Mouse (Mus musculus) kidney, embryonic 16.5 days (tissue): ENCODE results near the gene Tmem230. TPM values are rescaled to one million over a fixed set of nuclear protein-coding genes. Genes with fewer than 3 reads are reported as not detected.
A peak's percentile ranks its signal among the peaks of the same experiment; 100 is the strongest.

Experiments
- ATAC-seq: fragments of 200-750 bp; cut with Nextera tagmentation; 2 replicates; pipeline ENCODE4 v1.8.0; 2017; ENCODE audit warnings: moderate TSS enrichment; ENCODE audit not compliant: low FRiP score, low TSS enrichment
- H3K27ac ChIP-seq: fragments of 300-500 bp; sonication (generic); 2 replicates; pipeline ENCODE4 v1.5.1; 2014; ENCODE audit warnings: low read length
- H3K27me3 ChIP-seq: fragments of 300-500 bp; sonication (generic); 2 replicates; pipeline ENCODE4 v1.6.1; 2014; ENCODE audit warnings: low read length, control low read depth, mixed read lengths; ENCODE audit not compliant: insufficient read depth
- H3K36me3 ChIP-seq: fragments of 300-500 bp; sonication (generic); 2 replicates; pipeline ENCODE4 v1.6.1; 2014; ENCODE audit warnings: low read length, control low read depth, mixed read lengths; ENCODE audit not compliant: insufficient read depth
- H3K4me1 ChIP-seq: fragments of 300-500 bp; sonication (generic); 2 replicates; pipeline ENCODE4 v1.6.1; 2014; ENCODE audit warnings: low read length, control low read depth, mixed read lengths; ENCODE audit not compliant: insufficient read depth
- H3K4me2 ChIP-seq: fragments of 300-500 bp; sonication (generic); replicated peaks from 2 replicates; pipeline ENCODE4 v1.6.1; 2014; ENCODE audit warnings: low read depth, low read length
- H3K4me3 ChIP-seq: fragments of 300-500 bp; sonication (generic); 2 replicates; pipeline ENCODE4 v1.5.1; 2014; ENCODE audit warnings: mild to moderate bottlenecking, low read length
- H3K9ac ChIP-seq: fragments of 300-500 bp; sonication (generic); replicated peaks from 2 replicates; pipeline ENCODE4 v1.6.1; 2014; ENCODE audit warnings: low read length
- H3K9me3 ChIP-seq: fragments of 300-500 bp; sonication (generic); 2 replicates; pipeline ENCODE4 v1.6.1; 2016; ENCODE audit warnings: low read length, control low read depth
- WGBS: fragments of 180-500 bp; shearing (Covaris S2); extraction: QIAGEN DNeasy Blood & Tissue Kit; methylation state at CpG from one replicate; pipeline ENCODE4 v1.1.7; 2014; 5-methylcytosine and 5-hydroxymethylcytosine counted together
- polyA plus RNA-seq: library from polyadenylated mRNA; unstranded; fragments of >200 nt; fragmentation: Nextera tagmentation; extraction: Ambion mirVana; gene quantifications from 2 replicates; pipeline ENCODE4 v1.2.1, GENCODE M21; 2015

Tmem230 gene
- polyA plus RNA-seq, 1 experiment from 2014 or later: 50.1 TPM

DNA sequence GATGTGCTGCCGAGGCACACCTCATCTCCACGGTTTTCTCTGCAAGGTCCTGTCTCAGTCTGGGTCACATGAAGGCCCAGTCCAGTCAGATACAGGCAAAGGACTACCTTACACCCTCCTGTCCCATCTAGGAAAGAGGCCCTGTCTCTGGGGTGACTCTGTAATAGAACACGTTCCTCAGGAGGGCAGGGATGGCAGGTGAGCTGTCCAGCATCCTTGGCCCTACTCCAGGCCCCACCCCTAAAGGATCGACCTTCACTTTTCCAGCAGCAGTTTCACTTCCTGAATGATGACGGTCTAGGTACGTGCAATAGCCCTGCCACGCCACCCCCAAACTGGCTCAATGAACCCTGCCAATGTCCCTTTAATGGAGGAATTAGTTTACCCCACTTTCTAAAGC is 11.6 kb downstream of the Tmem230 start:
- peaks cover 14% of the 10 kb centered on the region; the same call in 1 of the 2 replicates for H3K4me1 ChIP-seq
- no peak overlapping the region for H3K9ac ChIP-seq
- no peaks in the 10 kb centered on the region for H3K9me3 ChIP-seq
- no peak overlapping the region for H3K4me2 ChIP-seq
- no peak overlapping the region for H3K4me3 ChIP-seq
- H3K27me3 ChIP-seq: no peaks in the 10 kb centered on the region
- H3K27ac ChIP-seq: no peak overlapping the region
- ATAC-seq: peak; percentile 61; the same call in 1 of the 2 replicates
- WGBS: 77% methylated on average over 7 of the region's 7 CpGs
- H3K36me3 ChIP-seq: no peaks in the 10 kb centered on the region

DNA sequence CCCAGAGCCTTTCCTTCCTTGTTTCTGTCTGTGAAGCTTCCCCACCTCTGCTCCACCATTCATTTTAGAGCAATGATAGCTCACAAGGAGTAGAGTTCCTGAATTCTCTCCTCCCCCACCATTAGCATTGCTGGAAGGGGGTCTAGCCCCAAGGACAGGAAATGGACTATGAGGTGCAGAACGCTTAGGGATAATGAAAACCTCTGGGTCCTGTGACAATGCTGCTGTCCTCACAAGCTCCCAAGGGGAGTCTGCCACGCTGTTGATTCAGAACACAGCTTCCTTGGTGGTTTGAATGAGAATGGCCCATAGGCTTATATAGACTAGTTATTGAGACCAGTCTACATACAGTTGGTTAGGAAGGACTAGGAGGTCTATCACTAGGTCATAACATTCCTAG is 12.3 kb downstream of the Tmem230 start:
- no peak for ATAC-seq
- Histone ChIP-seq H3K9ac (no peak overlapping the region), H3K27ac (no peak overlapping the region), H3K36me3 (no peaks in the 10 kb centered on the region), H3K4me3 (no peak overlapping the region), H3K4me2 (no peak overlapping the region), H3K4me1 (peaks cover 14% of the 10 kb centered on the region; the same call in 1 of the 2 replicates), H3K9me3 (no peaks in the 10 kb centered on the region), H3K27me3 (no peaks in the 10 kb centered on the region)
- 55% methylated on average over 2 of the region's 2 CpGs for whole genome bisulfite sequencing

DNA sequence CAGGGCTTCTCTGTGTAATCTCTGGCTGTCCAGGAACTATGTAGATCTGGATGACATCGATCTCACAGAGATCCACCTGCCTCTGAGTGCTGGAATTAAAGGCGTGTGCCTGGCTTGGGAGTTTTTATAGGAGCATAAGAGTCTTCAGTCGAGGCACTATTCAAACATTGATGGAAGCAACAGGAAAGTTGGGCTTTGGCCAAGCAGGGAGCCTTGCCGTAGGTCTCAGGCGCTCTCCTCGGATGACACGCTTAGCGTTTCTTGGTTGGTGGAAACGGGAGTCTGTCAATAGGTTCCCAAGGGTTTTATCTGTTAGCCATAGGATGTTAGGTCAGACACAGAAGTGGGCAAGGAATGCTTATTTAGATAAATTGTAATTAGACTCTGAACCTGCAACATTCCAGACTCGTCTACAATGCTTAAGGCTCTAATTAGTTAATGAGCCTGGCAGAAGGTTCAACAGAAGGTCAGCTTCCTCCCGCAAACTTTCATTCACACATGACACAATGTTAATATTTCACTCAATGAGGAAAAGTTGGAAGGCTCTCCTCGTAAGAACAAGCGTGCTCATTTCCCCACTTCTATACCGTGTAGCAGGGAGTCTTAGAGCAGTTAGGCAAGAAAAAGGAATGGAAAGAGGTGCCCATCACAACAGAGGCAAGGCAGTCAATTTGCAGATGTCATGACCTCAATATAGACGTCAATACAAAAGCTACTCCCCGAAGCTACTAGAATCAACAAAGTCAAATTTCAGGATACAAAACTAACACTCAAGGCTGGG is 13.4 kb downstream of the Tmem230 start:
- Histone ChIP-seq H3K4me3 (no peak overlapping the region), H3K4me1 (peaks cover 14% of the 10 kb centered on the region; the same call in 1 of the 2 replicates), H3K27me3 (no peaks in the 10 kb centered on the region), H3K4me2 (no peak overlapping the region), H3K27ac (no peak overlapping the region), H3K9me3 (no peaks in the 10 kb centered on the region), H3K9ac (no peak overlapping the region), H3K36me3 (no peaks in the 10 kb centered on the region)
- peak; percentile 51; the same call in 1 of the 2 replicates for ATAC-seq
- WGBS: 44% methylated on average over 16 of the region's 16 CpGs

DNA sequence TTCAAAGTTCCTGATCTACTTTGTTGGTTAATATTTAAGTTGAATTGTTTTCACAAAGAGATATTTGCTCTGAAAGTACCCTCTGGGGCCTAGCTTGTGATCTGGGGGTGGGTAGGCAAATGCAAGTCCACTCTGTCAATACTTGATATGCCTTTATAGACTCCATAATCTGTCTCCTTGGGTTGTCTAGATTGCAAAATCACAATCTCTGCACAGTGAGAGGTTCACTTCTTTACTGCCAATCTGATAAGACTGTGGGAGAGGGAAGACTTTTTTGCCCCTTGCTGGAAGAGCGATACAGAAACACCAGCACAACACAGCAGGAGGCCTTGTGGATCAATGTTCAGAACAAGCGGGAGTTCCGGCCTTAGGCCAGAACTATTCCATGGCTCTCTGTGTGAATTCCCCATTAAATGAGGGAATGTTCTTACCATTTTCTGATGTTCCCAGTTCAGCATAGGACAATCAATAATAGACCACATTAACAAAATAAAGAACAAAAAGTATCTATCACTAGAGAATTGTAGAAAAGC is 15.1 kb downstream of the Tmem230 start:
- H3K4me1 ChIP-seq: peaks cover 14% of the 10 kb centered on the region; the same call in 1 of the 2 replicates
- ATAC-seq: no peak
- no peak overlapping the region for H3K4me3 ChIP-seq
- no peak overlapping the region for H3K4me2 ChIP-seq
- no peak overlapping the region for H3K9ac ChIP-seq
- 86% methylated on average over 3 of the region's 3 CpGs for WGBS
- H3K27ac ChIP-seq: no peak overlapping the region
- no peaks in the 10 kb centered on the region for H3K36me3 ChIP-seq
- peaks cover 3% of the 10 kb centered on the region; the same call in 1 of the 2 replicates for H3K9me3 ChIP-seq
- H3K27me3 ChIP-seq: no peaks in the 10 kb centered on the region

DNA sequence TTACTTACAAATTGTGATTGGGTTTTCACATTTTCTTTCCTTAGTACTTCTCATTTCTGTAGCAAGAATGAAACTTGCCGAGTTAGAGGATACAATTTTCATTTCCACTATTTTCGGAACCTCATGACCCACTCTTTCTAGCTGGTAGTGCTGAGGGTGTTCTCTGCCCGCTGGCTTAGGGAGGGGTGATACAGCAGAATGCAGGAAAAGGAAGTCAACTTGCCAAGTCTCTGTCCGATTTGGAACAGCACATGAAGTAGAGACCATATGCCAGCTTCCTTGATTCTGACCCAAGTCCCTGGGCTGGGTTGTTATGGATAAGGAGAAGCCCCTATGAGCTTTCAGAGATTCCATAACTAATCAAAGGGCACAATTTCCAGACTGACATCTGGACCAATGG is 23.2 kb downstream of the Tmem230 start:
- no peak overlapping the region for H3K4me2 ChIP-seq
- no peak overlapping the region for H3K4me3 ChIP-seq
- H3K27me3 ChIP-seq: no peaks in the 10 kb centered on the region
- H3K36me3 ChIP-seq: no peaks in the 10 kb centered on the region
- H3K9me3 ChIP-seq: peaks cover 3% of the 10 kb centered on the region; the same call in 1 of the 2 replicates
- no peaks in the 10 kb centered on the region for H3K4me1 ChIP-seq
- no peak overlapping the region for H3K9ac ChIP-seq
- H3K27ac ChIP-seq: no peak overlapping the region
- ATAC-seq: no peak
- WGBS: 87% methylated on average over 4 of the region's 4 CpGs

DNA sequence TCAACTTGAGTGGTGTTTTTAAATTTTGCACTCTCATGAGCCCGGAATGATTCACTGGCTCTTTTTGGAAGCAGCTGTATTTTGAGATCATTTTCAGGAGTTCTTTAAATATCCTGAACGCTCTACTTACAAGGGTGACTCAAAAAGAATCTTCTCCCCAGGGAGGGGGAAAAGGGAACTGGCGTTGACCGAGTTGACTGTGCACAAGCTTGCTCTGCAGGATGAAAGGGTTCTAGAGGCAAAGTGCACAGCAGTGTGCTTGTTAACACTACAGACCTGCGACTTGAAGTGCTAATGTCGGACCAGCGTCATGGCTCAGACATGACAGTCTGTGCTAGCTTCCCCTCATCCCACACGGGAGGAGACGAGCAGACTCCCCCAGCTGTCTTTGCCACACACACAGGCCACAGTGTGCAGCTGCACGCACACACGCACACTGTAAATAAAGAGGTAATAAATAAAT is 26.0 kb downstream of the Tmem230 start:
- WGBS: 44% methylated on average over 11 of the region's 11 CpGs
- H3K27ac ChIP-seq: no peak overlapping the region
- ATAC-seq: no peak
- H3K36me3 ChIP-seq: no peaks in the 10 kb centered on the region
- H3K4me2 ChIP-seq: no peak overlapping the region
- H3K4me1 ChIP-seq: no peaks in the 10 kb centered on the region
- no peak overlapping the region for H3K4me3 ChIP-seq
- H3K9ac ChIP-seq: no peak overlapping the region
- no peaks in the 10 kb centered on the region for H3K9me3 ChIP-seq
- no peaks in the 10 kb centered on the region for H3K27me3 ChIP-seq

DNA sequence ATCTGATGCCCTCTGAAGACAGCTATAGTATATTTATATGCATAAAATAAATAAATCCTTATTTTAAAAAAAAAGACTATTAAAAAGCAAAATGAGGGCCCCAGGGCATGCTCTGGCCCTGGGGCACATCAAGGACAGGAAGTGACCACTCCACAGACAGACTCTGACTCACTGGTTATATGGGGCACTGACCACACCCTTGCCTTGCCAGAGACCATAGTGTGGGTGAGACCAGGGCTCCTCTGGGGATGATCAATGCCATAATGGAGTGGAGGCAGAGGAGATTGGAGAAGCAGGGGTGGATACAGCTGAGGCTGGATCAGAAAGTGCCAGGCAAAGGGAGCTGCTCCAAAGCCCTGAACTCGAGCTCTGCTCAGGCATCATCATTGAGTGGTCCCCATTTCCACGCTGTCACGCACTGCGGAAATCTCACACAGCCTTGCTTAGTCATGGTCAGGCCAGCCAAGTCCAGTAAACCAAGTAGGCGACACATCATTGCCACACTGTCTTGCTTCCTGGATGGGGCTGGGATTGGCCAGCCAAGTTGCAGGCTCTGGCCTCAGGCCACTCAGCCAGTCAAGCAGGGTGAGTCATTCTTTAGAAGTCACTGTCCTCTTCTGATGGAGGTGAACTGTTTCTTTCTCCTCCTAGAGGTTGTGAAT is 35.5 kb downstream of the Tmem230 start:
- Histone ChIP-seq H3K9ac (no peak overlapping the region), H3K9me3 (no peaks in the 10 kb centered on the region), H3K36me3 (no peaks in the 10 kb centered on the region), H3K4me2 (no peak overlapping the region), H3K4me3 (no peak overlapping the region), H3K27ac (no peak overlapping the region), H3K4me1 (no peaks in the 10 kb centered on the region), H3K27me3 (no peaks in the 10 kb centered on the region)
- ATAC-seq: no peak
- 75% methylated on average over 5 of the region's 5 CpGs for WGBS

DNA sequence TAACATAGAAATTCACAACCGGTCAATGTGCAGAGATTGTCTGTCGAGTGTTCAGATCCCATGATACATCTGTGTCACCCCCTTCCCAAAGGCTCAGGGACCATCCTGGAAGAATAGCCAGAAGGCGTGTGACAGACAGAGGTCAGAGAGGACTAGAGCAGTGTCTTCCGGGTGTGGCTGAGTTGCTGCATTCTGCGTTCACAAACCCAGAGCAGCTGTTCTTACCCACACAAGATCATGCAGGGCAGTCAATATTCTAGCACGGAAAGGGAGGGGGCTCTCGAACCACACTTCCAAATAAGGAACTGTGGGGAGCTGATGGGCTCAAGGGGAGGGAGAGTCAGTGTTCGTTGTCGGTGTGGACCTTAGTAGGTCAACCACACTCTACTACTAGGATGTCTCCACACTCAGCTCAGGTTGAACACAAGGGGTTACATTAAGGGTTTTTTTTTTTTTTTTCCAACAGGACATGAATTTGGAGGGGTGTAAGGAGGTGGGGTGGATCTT is 36.7 kb downstream of the Tmem230 start:
- H3K27me3 ChIP-seq: no peaks in the 10 kb centered on the region
- WGBS: 86% methylated on average over 9 of the region's 9 CpGs
- no peaks in the 10 kb centered on the region for H3K4me1 ChIP-seq
- no peak overlapping the region for H3K27ac ChIP-seq
- H3K4me3 ChIP-seq: no peak overlapping the region
- no peak for ATAC-seq
- no peaks in the 10 kb centered on the region for H3K36me3 ChIP-seq
- H3K9me3 ChIP-seq: no peaks in the 10 kb centered on the region
- no peak overlapping the region for H3K4me2 ChIP-seq
- no peak overlapping the region for H3K9ac ChIP-seq

DNA sequence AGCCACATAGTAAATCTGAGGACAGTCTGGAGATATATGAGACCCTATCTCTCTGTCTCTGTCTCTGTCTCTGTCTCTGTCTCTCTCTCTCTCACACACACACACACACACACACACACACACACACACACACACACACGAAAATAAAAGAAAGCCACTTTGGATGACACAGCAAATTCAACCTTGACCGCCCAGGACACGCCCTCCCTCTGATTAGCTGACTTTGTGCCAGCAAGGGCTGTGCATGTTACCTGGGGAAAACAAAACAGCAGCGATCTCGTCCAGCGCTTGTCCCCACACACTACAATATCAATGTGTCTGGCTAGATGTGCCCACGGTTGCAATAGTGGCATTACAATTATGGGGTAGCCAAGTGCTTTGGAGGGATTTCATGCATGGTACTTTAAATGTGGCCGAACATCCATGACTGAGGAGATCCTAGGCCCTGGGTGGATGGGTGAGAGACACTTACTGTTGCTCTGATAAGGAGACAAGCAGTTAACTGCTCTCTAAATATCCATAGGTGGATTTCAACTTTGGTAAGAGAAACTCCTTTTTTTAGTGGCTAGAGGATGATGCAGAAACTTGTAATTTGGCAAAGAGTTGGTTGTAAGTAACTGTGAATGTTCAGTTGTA is 39.2 kb downstream of the Tmem230 start:
- WGBS: 84% methylated on average over 8 of the region's 8 CpGs
- no peak overlapping the region for H3K4me3 ChIP-seq
- no peaks in the 10 kb centered on the region for H3K27me3 ChIP-seq
- H3K27ac ChIP-seq: no peak overlapping the region
- no peaks in the 10 kb centered on the region for H3K36me3 ChIP-seq
- no peaks in the 10 kb centered on the region for H3K9me3 ChIP-seq
- H3K4me1 ChIP-seq: no peaks in the 10 kb centered on the region
- no peak for ATAC-seq
- no peak overlapping the region for H3K4me2 ChIP-seq
- no peak overlapping the region for H3K9ac ChIP-seq
